Mouse (Mus musculus): Measurements from ENCODE around the gene Rnps1. TPM values are rescaled to one million over a fixed set of nuclear protein-coding genes. Genes with fewer than 3 reads are reported as not detected.

The Rnps1 gene
- polyA plus RNA-seq, 1 experiment = 76.9 TPM

DNA sequence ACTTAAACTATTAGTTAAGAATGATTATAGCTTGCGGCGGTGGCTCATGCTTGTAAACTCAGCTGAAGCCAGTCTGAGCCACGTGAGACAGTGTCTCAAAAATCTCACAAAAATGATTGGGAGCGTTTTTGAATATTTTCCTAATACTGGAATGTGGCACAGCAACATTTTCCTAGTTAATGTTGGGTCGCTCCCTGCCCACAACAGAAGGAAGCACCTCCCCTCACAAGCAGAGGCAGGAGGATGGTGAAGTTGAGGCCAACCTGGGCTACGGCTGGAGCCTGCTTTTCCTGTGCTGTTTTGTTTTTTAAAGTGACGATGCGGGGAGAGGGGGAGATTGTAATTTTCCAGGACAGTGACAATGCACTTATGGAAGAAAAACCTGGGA, 12.8 kb downstream of the Rnps1 start:
- H3K4me1 ChIP-seq (ENCODE audit: control insufficient read depth, insufficient read depth, low read length) = peaks cover 13% of the 10 kb centered on the region; the same call in 1 of the 2 replicates
- no peaks in the 10 kb centered on the region for H3K27me3 ChIP-seq (replicated peaks; ENCODE audit: control insufficient read depth, insufficient read depth, low read length)
- H3K27ac ChIP-seq (ENCODE audit: insufficient read depth, low read depth, low read length) = peak overlapping the region; percentile 93
- 2% methylated on average over 8 of the region's 8 CpGs for WGBS
- H3K36me3 ChIP-seq (ENCODE audit: control insufficient read depth, insufficient read depth, low read length) = no peaks in the 10 kb centered on the region; the same call in 1 of the 2 replicates
- DNase-seq = peak; percentile 47
- peak overlapping the region; percentile 79 for H3K4me3 ChIP-seq (ENCODE audit: insufficient read depth, low read depth, low read length)
- no peak for TF ChIP-seq POLR2A (IDR thresholded peaks at IDR 0.05; ENCODE audit: low read depth, low read length)
- no peak for TF ChIP-seq CTCF (conservative IDR thresholded peaks at IDR 0.05; ENCODE audit: insufficient read depth, insufficient read length, low read depth, low read length)

DNA sequence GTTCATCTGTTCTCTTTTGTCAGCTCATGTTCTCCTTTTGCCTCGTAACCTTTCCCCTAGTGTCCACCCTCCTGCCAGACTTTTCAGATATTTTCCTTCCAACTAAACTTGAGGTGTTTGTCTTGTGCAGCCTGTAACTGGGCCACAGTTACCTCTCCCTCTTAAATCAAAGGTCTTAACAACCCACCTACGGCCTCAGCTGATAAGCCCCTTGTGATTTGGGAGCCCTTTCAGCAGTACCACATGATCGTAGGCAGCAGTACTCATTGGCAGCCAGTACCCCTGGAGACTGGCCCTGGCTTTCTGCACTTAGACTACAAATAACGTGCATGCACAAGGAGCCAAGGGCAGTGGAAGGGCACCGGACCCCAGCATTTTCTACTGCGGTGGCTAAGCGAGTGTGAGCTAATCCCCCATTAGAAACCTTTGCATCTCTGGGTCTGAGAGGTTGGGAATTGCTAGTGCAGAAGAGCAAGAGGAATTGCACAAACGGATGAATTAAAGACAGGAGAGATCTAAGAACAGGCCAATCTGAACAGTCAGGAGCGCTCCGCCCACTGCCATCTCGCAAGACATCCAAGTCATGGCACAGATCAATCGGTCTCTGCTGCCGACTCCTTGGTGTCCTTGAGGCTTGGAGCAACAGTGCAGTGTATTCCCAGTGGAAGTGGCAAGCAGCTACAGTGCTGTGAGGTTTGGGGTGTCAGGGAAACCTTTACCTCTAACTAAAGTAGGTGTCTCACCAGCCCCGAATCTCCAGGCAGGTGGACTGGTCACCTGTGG, 15.0 kb downstream of the Rnps1 start:
- H3K27me3 ChIP-seq (replicated peaks; ENCODE audit: control insufficient read depth, insufficient read depth, low read length) = no peaks in the 10 kb centered on the region
- TF ChIP-seq CTCF (conservative IDR thresholded peaks at IDR 0.05; ENCODE audit: insufficient read depth, insufficient read length, low read depth, low read length) = no peak
- no peak for TF ChIP-seq POLR2A (IDR thresholded peaks at IDR 0.05; ENCODE audit: low read depth, low read length)
- peak overlapping the region; percentile 68 for H3K27ac ChIP-seq (ENCODE audit: insufficient read depth, low read depth, low read length)
- no peaks in the 10 kb centered on the region for H3K36me3 ChIP-seq (ENCODE audit: control insufficient read depth, insufficient read depth, low read length)
- DNase-seq = peak; percentile 75
- H3K4me3 ChIP-seq (ENCODE audit: insufficient read depth, low read depth, low read length) = no peak overlapping the region
- 63% methylated on average over 14 of the region's 14 CpGs for WGBS
- H3K4me1 ChIP-seq (ENCODE audit: control insufficient read depth, insufficient read depth, low read length) = peaks cover 13% of the 10 kb centered on the region; the same call in 1 of the 2 replicates

- no peak overlapping the region for H3K4me3 ChIP-seq (ENCODE audit: insufficient read depth, low read depth, low read length)
- WGBS = 59% methylated on average over 5 of the region's 5 CpGs
- no peaks in the 10 kb centered on the region for H3K4me1 ChIP-seq (ENCODE audit: control insufficient read depth, insufficient read depth, low read length)
- H3K36me3 ChIP-seq (ENCODE audit: control insufficient read depth, insufficient read depth, low read length) = no peaks in the 10 kb centered on the region
- peak; percentile 62 for DNase-seq
- peak; percentile 34 for TF ChIP-seq CTCF (conservative IDR thresholded peaks at IDR 0.05; ENCODE audit: insufficient read depth, insufficient read length, low read depth, low read length)
- TF ChIP-seq POLR2A (IDR thresholded peaks at IDR 0.05; ENCODE audit: low read depth, low read length) = no peak
- H3K27ac ChIP-seq (ENCODE audit: insufficient read depth, low read depth, low read length) = no peak overlapping the region
- no peaks in the 10 kb centered on the region for H3K27me3 ChIP-seq (replicated peaks; ENCODE audit: control insufficient read depth, insufficient read depth, low read length)
These were observed 22.7 kb downstream of the Rnps1 start for GRCm38 (mm10) chr17:24437016-24437415.

GRCm38 (mm10) chr17:24440377-24440776, 26.0 kb downstream of the Rnps1 start:
- TF ChIP-seq CTCF (conservative IDR thresholded peaks at IDR 0.05; ENCODE audit: insufficient read depth, insufficient read length, low read depth, low read length) (no peak), POLR2A (IDR thresholded peaks at IDR 0.05; ENCODE audit: low read depth, low read length) (no peak)
- H3K27me3 ChIP-seq (replicated peaks; ENCODE audit: control insufficient read depth, insufficient read depth, low read length) = no peaks in the 10 kb centered on the region
- H3K4me1 ChIP-seq (ENCODE audit: control insufficient read depth, insufficient read depth, low read length) = no peaks in the 10 kb centered on the region
- no peaks in the 10 kb centered on the region for H3K36me3 ChIP-seq (ENCODE audit: control insufficient read depth, insufficient read depth, low read length)
- 89% methylated on average over 8 of the region's 8 CpGs for WGBS
- H3K4me3 ChIP-seq (ENCODE audit: insufficient read depth, low read depth, low read length) = no peak overlapping the region
- H3K27ac ChIP-seq (ENCODE audit: insufficient read depth, low read depth, low read length) = no peak overlapping the region
- no peak for DNase-seq

DNA sequence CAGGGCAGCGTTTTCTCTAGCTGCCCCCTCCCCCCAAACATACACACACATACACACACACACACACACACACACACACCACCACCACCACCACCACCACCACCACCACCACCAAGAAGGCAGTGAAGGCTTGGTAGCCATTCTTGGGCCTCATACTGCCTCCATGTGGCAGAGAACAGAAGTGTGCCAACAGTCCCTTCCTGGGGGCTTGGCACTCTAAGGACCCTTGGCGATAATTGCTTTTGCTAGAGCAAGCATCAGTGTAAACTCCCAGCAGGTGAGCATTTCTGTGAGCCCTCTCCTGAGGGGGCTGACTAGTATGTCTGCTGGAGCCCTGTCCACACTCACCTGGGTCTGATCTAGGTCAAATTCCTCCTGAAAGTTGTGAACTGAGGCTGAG, 26.8 kb downstream of the Rnps1 start:
- Histone ChIP-seq H3K36me3 (ENCODE audit: control insufficient read depth, insufficient read depth, low read length) (no peaks in the 10 kb centered on the region), H3K4me3 (ENCODE audit: insufficient read depth, low read depth, low read length) (no peak overlapping the region), H3K4me1 (ENCODE audit: control insufficient read depth, insufficient read depth, low read length) (no peaks in the 10 kb centered on the region), H3K27ac (ENCODE audit: insufficient read depth, low read depth, low read length) (no peak overlapping the region), H3K27me3 (replicated peaks; ENCODE audit: control insufficient read depth, insufficient read depth, low read length) (no peaks in the 10 kb centered on the region)
- no peak for DNase-seq
- 57% methylated on average over 2 of the region's 2 CpGs for WGBS
- TF ChIP-seq CTCF (conservative IDR thresholded peaks at IDR 0.05; ENCODE audit: insufficient read depth, insufficient read length, low read depth, low read length) = peak; percentile 41
- no peak for TF ChIP-seq POLR2A (IDR thresholded peaks at IDR 0.05; ENCODE audit: low read depth, low read length)

- Histone ChIP-seq H3K36me3 (ENCODE audit: control insufficient read depth, insufficient read depth, low read length) (no peaks in the 10 kb centered on the region), H3K4me1 (ENCODE audit: control insufficient read depth, insufficient read depth, low read length) (no peaks in the 10 kb centered on the region), H3K27ac (ENCODE audit: insufficient read depth, low read depth, low read length) (no peak overlapping the region), H3K4me3 (ENCODE audit: insufficient read depth, low read depth, low read length) (no peak overlapping the region), H3K27me3 (replicated peaks; ENCODE audit: control insufficient read depth, insufficient read depth, low read length) (no peaks in the 10 kb centered on the region)
- TF ChIP-seq CTCF (conservative IDR thresholded peaks at IDR 0.05; ENCODE audit: insufficient read depth, insufficient read length, low read depth, low read length) = no peak
- TF ChIP-seq POLR2A (IDR thresholded peaks at IDR 0.05; ENCODE audit: low read depth, low read length) = no peak
- DNase-seq = peak; percentile 28
- 59% methylated on average over 14 of the region's 14 CpGs for WGBS
These were observed 27.7 kb downstream of the Rnps1 start for GRCm38 (mm10) chr17:24442107-24442506.

DNA sequence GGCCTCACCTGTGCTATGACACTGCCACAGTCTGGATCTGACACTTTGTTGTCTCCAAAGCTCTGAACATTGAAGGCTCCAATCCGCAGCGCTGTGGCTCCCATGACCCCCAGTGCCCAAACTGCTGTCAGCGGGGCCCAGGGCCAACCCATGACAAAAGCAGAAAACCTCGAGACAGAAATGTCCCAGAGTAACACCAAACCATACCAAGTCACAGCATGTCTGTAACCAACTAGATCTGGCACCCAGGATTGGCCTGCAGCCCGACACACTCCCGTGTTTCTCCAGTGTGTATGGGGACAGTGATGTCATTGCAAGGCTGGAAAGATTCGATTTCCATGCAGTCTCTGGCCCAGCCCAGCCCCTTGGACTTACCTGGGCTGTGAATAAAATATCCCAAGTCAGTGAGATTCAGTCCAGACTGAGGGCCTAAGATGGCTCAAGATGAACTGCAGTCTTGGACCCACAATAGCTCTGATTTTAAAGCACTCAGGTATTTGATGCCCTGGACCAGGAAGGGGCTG, 28.3 kb downstream of the Rnps1 start, which contains the start of gene Dnase1l2:
Gene Dnase1l2, minus strand, starts transcription at position 474 of the 524 bp plus-strand sequence.
- Histone ChIP-seq H3K27me3 (replicated peaks; ENCODE audit: control insufficient read depth, insufficient read depth, low read length) (no peaks in the 10 kb centered on the region), H3K36me3 (ENCODE audit: control insufficient read depth, insufficient read depth, low read length) (no peaks in the 10 kb centered on the region), H3K27ac (ENCODE audit: insufficient read depth, low read depth, low read length) (peak within 1 kb of the TSS; percentile 1; the same call in 1 of the 2 replicates), H3K4me3 (ENCODE audit: insufficient read depth, low read depth, low read length) (no peak within 1 kb of the TSS), H3K4me1 (ENCODE audit: control insufficient read depth, insufficient read depth, low read length) (no peaks in the 10 kb centered on the region)
- WGBS = 72% methylated on average over 7 of the region's 7 CpGs
- no peak for TF ChIP-seq CTCF (conservative IDR thresholded peaks at IDR 0.05; ENCODE audit: insufficient read depth, insufficient read length, low read depth, low read length)
- no peak for TF ChIP-seq POLR2A (IDR thresholded peaks at IDR 0.05; ENCODE audit: low read depth, low read length)
- DNase-seq = no peak

All from kidney, adult 2 months (tissue).